Mouse (Mus musculus) naive thymus-derived CD4-positive, alpha-beta T cell, adult 5 months (primary cell): Measurements from ENCODE around the gene Elf4. TPM values are rescaled to one million over a fixed set of nuclear protein-coding genes. Genes with fewer than 3 reads are reported as not detected.

Experiments
- polyA plus RNA-seq: library from polyadenylated mRNA; unstranded; fragments of 100-300 nt; shearing (Covaris generic); gene quantifications from one replicate; pipeline ENCODE4 v1.2.1, GENCODE M21; 2017

The Elf4 gene
- polyA plus RNA-seq, result 64.1 TPM

DNA sequence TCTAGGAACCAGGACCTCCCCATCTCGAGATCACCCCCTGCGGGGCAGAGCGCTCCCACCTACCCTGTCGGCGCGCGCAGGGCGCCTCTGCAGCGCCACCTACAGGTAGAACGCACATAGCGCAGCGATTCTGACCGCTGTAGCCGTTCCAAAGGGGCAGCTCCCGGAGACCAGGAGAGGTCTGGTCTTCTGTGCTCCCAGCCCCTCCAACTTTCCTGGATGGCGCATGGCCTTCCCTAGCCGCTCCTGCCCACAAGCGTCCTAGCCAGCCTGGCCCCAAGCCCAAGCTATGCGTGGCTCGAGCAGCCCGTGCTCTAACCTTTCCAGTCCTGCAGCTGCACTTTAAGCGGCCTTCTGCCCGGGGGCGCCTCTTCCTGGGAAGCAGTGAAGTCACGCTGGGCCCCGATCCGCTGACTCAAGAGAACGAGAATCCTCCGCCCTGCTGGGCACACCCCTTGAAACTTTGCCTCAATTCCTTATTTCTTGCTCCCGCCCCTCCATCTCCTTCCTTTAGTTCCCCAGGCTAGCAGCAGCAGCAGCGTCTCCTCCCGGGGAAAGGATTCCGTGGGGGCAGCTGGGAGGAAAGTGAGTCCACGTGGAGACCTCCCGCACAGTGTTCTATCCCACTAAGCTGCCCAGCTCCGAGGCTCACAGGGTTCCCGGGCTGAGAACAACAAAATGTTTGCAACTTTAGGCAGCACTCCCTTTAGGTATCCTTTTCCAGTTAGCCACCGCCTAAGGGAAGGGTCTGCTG, at the start of gene Elf4:
Gene Elf4, minus strand, starts transcription at position 379 of the 754 bp plus-strand sequence.

Other genes starting within 250 kb of the Elf4 start
- gene Utp14a, start 206.3 kb downstream of the Elf4 start, polyA plus RNA-seq, result 28.0 TPM
- gene Bcorl1, start 121.8 kb downstream of the Elf4 start, polyA plus RNA-seq, result 3.1 TPM
- 28.2 TPM for gene Aifm1, start 50.4 kb upstream of the Elf4 start, polyA plus RNA-seq
- 0.30 TPM for gene Rab33a, start 56.2 kb upstream of the Elf4 start, polyA plus RNA-seq
- 12.7 TPM for gene Zfp280c, start 131.4 kb upstream of the Elf4 start, polyA plus RNA-seq
- gene Slc25a14, start 160.3 kb upstream of the Elf4 start, polyA plus RNA-seq, result 2.9 TPM
- not detected for gene Gpr119, start 211.3 kb upstream of the Elf4 start, polyA plus RNA-seq
- gene Rbmx2, start 231.9 kb upstream of the Elf4 start, polyA plus RNA-seq, result 12.2 TPM